Mouse (Mus musculus) CD4-positive naive resting alpha-beta T cell, adult 76 days (primary cell): ENCODE measurements around the gene Rnf217. TPM values are rescaled to one million over a fixed set of nuclear protein-coding genes. Genes with fewer than 3 reads are reported as not detected.

Experiments used
- total RNA-seq: library from RNA; stranded (reverse); gene quantifications from one replicate; pipeline ENCODE4 v1.2.4, GENCODE M21; 2023

Rnf217 gene
- total RNA-seq: 0.06 TPM

GRCm38 (mm10) chr10:31609066-31609961 is at the start of gene Rnf217:
Gene Rnf217, minus strand, starts transcription at chr10:31609184.

GRCm38 (mm10) chr10:31445291-31446124 is 163.5 kb downstream of the Rnf217 start, which contains the start of gene Tpd52l1:
Gene Tpd52l1, minus strand, starts transcription at chr10:31445958.

Other genes with a start within 250 kb of the Rnf217 start
- gene Tpd52l1, start 163.2 kb downstream of the Rnf217 start, total RNA-seq: not detected